Mouse (Mus musculus): ENCODE results near the gene Fam3c. TPM values are rescaled to one million over a fixed set of nuclear protein-coding genes. Genes with fewer than 3 reads are reported as not detected.

The Fam3c gene
- polyA plus RNA-seq, 1 experiment from 2014 or later = 47.0 TPM

- Histone ChIP-seq H3K27ac (replicated peaks; ENCODE audit: low read depth, low read length) (no peak within 1 kb of the TSS), H3K4me1 (ENCODE audit: control insufficient read depth, insufficient read depth, low read length) (peaks cover 5% of the 10 kb centered on the region; the same call in 1 of the 2 replicates), H3K27me3 (ENCODE audit: control insufficient read depth, insufficient read depth, low read length) (peaks cover 4% of the 10 kb centered on the region; the same call in 1 of the 2 replicates), H3K9ac (replicated peaks; ENCODE audit: low read length) (no peak within 1 kb of the TSS), H3K9me3 (replicated peaks; ENCODE audit: control insufficient read depth, low read length) (no peaks in the 10 kb centered on the region), H3K4me2 (ENCODE audit: low read depth, low read length) (peak within 1 kb of the TSS; percentile 52), H3K4me3 (ENCODE audit: low read depth, low read length) (peak within 1 kb of the TSS; percentile 23), H3K36me3 (replicated peaks; ENCODE audit: control insufficient read depth, insufficient read depth, low read depth, low read length) (no peaks in the 10 kb centered on the region)
- DNase-seq (ENCODE audit: low spot score) (peak; percentile 49), ATAC-seq (replicated peaks; ENCODE audit: insufficient number of reproducible peaks, low FRiP score, low TSS enrichment, low read depth) (peak; percentile 69)
- 2% methylated on average over 20 of the region's 20 CpGs for WGBS
These were observed 67.9 kb downstream of the Fam3c start, which contains the start of gene Wnt16 for GRCm38 (mm10) chr6:22288004-22288736. Gene Wnt16 (plus strand): TSS chr6:22288227.

GRCm38 (mm10) chr6:22282405-22282804 is 73.6 kb downstream of the Fam3c start:
- H3K4me1 ChIP-seq (ENCODE audit: control insufficient read depth, insufficient read depth, low read length) = no peaks in the 10 kb centered on the region
- no peaks in the 10 kb centered on the region for H3K36me3 ChIP-seq (replicated peaks; ENCODE audit: control insufficient read depth, insufficient read depth, low read depth, low read length)
- 89% methylated on average over 4 of the region's 4 CpGs for WGBS
- no peak for ATAC-seq (replicated peaks; ENCODE audit: insufficient number of reproducible peaks, low FRiP score, low TSS enrichment, low read depth)
- no peak overlapping the region for H3K27ac ChIP-seq (replicated peaks; ENCODE audit: low read depth, low read length)
- no peak overlapping the region for H3K4me2 ChIP-seq (ENCODE audit: low read depth, low read length)
- no peaks in the 10 kb centered on the region for H3K27me3 ChIP-seq (ENCODE audit: control insufficient read depth, insufficient read depth, low read length)
- H3K9me3 ChIP-seq (replicated peaks; ENCODE audit: control insufficient read depth, low read length) = no peaks in the 10 kb centered on the region
- H3K4me3 ChIP-seq (ENCODE audit: low read depth, low read length) = no peak overlapping the region
- DNase-seq (ENCODE audit: low spot score) = no peak
- no peak overlapping the region for H3K9ac ChIP-seq (replicated peaks; ENCODE audit: low read length)

GRCm38 (mm10) chr6:22280217-22280861 is 75.7 kb downstream of the Fam3c start:
- H3K4me1 ChIP-seq (ENCODE audit: control insufficient read depth, insufficient read depth, low read length) = no peaks in the 10 kb centered on the region
- H3K9ac ChIP-seq (replicated peaks; ENCODE audit: low read length) = no peak overlapping the region
- H3K4me3 ChIP-seq (ENCODE audit: low read depth, low read length) = no peak overlapping the region
- no peak overlapping the region for H3K4me2 ChIP-seq (ENCODE audit: low read depth, low read length)
- H3K36me3 ChIP-seq (replicated peaks; ENCODE audit: control insufficient read depth, insufficient read depth, low read depth, low read length) = no peaks in the 10 kb centered on the region
- no peaks in the 10 kb centered on the region for H3K9me3 ChIP-seq (replicated peaks; ENCODE audit: control insufficient read depth, low read length)
- 59% methylated on average over 14 of the region's 14 CpGs for WGBS
- ATAC-seq (replicated peaks; ENCODE audit: insufficient number of reproducible peaks, low FRiP score, low TSS enrichment, low read depth) (0 out of 2 replicates have a peak, but pooled peaks have one; percentile 14), DNase-seq (ENCODE audit: low spot score) (peak; percentile 13)
- no peak overlapping the region for H3K27ac ChIP-seq (replicated peaks; ENCODE audit: low read depth, low read length)
- H3K27me3 ChIP-seq (ENCODE audit: control insufficient read depth, insufficient read depth, low read length) = no peaks in the 10 kb centered on the region

- no peak for DNase-seq (ENCODE audit: low spot score)
- no peak overlapping the region for H3K4me3 ChIP-seq (ENCODE audit: low read depth, low read length)
- H3K9ac ChIP-seq (replicated peaks; ENCODE audit: low read length) = no peak overlapping the region
- H3K27ac ChIP-seq (replicated peaks; ENCODE audit: low read depth, low read length) = no peak overlapping the region
- H3K4me2 ChIP-seq (ENCODE audit: low read depth, low read length) = no peak overlapping the region
- no peaks in the 10 kb centered on the region for H3K9me3 ChIP-seq (replicated peaks; ENCODE audit: control insufficient read depth, low read length)
- ATAC-seq (replicated peaks; ENCODE audit: insufficient number of reproducible peaks, low FRiP score, low TSS enrichment, low read depth) = no peak
- H3K27me3 ChIP-seq (ENCODE audit: control insufficient read depth, insufficient read depth, low read length) = no peaks in the 10 kb centered on the region
- no peaks in the 10 kb centered on the region for H3K4me1 ChIP-seq (ENCODE audit: control insufficient read depth, insufficient read depth, low read length)
- whole genome bisulfite sequencing = 90% methylated on average over 3 of the region's 3 CpGs
- no peaks in the 10 kb centered on the region for H3K36me3 ChIP-seq (replicated peaks; ENCODE audit: control insufficient read depth, insufficient read depth, low read depth, low read length)
These were observed 78.1 kb downstream of the Fam3c start for GRCm38 (mm10) chr6:22277941-22278340.

GRCm38 (mm10) chr6:22269840-22270521 is 86.1 kb downstream of the Fam3c start:
- DNase-seq (ENCODE audit: low spot score) (no peak), ATAC-seq (replicated peaks; ENCODE audit: insufficient number of reproducible peaks, low FRiP score, low TSS enrichment, low read depth) (no peak)
- Histone ChIP-seq H3K4me3 (ENCODE audit: low read depth, low read length) (no peak overlapping the region), H3K9me3 (replicated peaks; ENCODE audit: control insufficient read depth, low read length) (no peaks in the 10 kb centered on the region), H3K4me2 (ENCODE audit: low read depth, low read length) (no peak overlapping the region), H3K4me1 (ENCODE audit: control insufficient read depth, insufficient read depth, low read length) (no peaks in the 10 kb centered on the region), H3K36me3 (replicated peaks; ENCODE audit: control insufficient read depth, insufficient read depth, low read depth, low read length) (no peaks in the 10 kb centered on the region), H3K27me3 (ENCODE audit: control insufficient read depth, insufficient read depth, low read length) (no peaks in the 10 kb centered on the region), H3K27ac (replicated peaks; ENCODE audit: low read depth, low read length) (no peak overlapping the region), H3K9ac (replicated peaks; ENCODE audit: low read length) (no peak overlapping the region)
- 74% methylated on average over 8 of the region's 8 CpGs for WGBS

GRCm38 (mm10) chr6:22268677-22269076 is 87.4 kb downstream of the Fam3c start:
- ATAC-seq (replicated peaks; ENCODE audit: insufficient number of reproducible peaks, low FRiP score, low TSS enrichment, low read depth) = no peak
- Histone ChIP-seq H3K4me2 (ENCODE audit: low read depth, low read length) (no peak overlapping the region), H3K9ac (replicated peaks; ENCODE audit: low read length) (no peak overlapping the region), H3K4me1 (ENCODE audit: control insufficient read depth, insufficient read depth, low read length) (no peaks in the 10 kb centered on the region), H3K36me3 (replicated peaks; ENCODE audit: control insufficient read depth, insufficient read depth, low read depth, low read length) (no peaks in the 10 kb centered on the region), H3K27ac (replicated peaks; ENCODE audit: low read depth, low read length) (no peak overlapping the region), H3K27me3 (ENCODE audit: control insufficient read depth, insufficient read depth, low read length) (no peaks in the 10 kb centered on the region), H3K4me3 (ENCODE audit: low read depth, low read length) (no peak overlapping the region), H3K9me3 (replicated peaks; ENCODE audit: control insufficient read depth, low read length) (no peaks in the 10 kb centered on the region)
- no peak for DNase-seq (ENCODE audit: low spot score)

GRCm38 (mm10) chr6:22267807-22268667 is 88.0 kb downstream of the Fam3c start:
- WGBS = 68% methylated on average over 5 of the region's 5 CpGs
- Histone ChIP-seq H3K27me3 (ENCODE audit: control insufficient read depth, insufficient read depth, low read length) (no peaks in the 10 kb centered on the region), H3K36me3 (replicated peaks; ENCODE audit: control insufficient read depth, insufficient read depth, low read depth, low read length) (no peaks in the 10 kb centered on the region), H3K9me3 (replicated peaks; ENCODE audit: control insufficient read depth, low read length) (no peaks in the 10 kb centered on the region), H3K4me2 (ENCODE audit: low read depth, low read length) (no peak overlapping the region), H3K4me3 (ENCODE audit: low read depth, low read length) (no peak overlapping the region), H3K9ac (replicated peaks; ENCODE audit: low read length) (no peak overlapping the region), H3K27ac (replicated peaks; ENCODE audit: low read depth, low read length) (no peak overlapping the region), H3K4me1 (ENCODE audit: control insufficient read depth, insufficient read depth, low read length) (no peaks in the 10 kb centered on the region)
- no peak for ATAC-seq (replicated peaks; ENCODE audit: insufficient number of reproducible peaks, low FRiP score, low TSS enrichment, low read depth)
- no peak for DNase-seq (ENCODE audit: low spot score)
